18 mouse cellular contexts compared by ENCODE assay signal in genomic region chr9:96738563-96739355, GRCm38 (mm10). TPM values are rescaled to one million over a fixed set of nuclear protein-coding genes. Genes with fewer than 3 reads are reported as not detected.
DNase-seq lines count a peak whose midpoint lies in the region; ATAC-seq lines count a peak whose summit lies in the region.
"Had no signal": no experiment of that assay in that cellular context is flagged by ENCODE, and none has a peak within 500 bp of the region (broad histone marks: within the 10 kb centered on the region; RNA-seq: fewer than 3 reads in every experiment).

No protein-coding gene starts in this region.

- intact Hi-C loops in heart, postnatal 10 days (cut with DNase I) = no loop called here

- H3K36me3 ChIP-seq in heart, embryonic 10.5 days = no peaks in the 10 kb centered on the region
- no peaks in the 10 kb centered on the region for H3K36me3 ChIP-seq in heart, embryonic 14.5 days (ENCODE audit: control insufficient read depth, insufficient read depth, low read length)
- H3K36me3 ChIP-seq: embryonic facial prominence, embryonic 12.5 days; forebrain, embryonic 15.5 days; G1E; hindbrain, embryonic 15.5 days had no signal

- DNase-seq in heart, embryonic 10.5 days (ENCODE audit: low spot score) = no peak
- DNase-seq in heart, postnatal 10 days = no peak
- no peak for DNase-seq in heart, adult 18-20 months
- peak; percentile 39 for DNase-seq in A20 (ENCODE audit: low read depth, low spot score)
- no peak for DNase-seq in left cerebral cortex, adult 18-20 months (ENCODE audit: low spot score in 2 of 2)
- DNase-seq: adrenal gland, postnatal 10 days; cerebellum, adult 11-12 months; cerebellum, adult 9-10 months; cerebellum, postnatal 25 days; gastrocnemius, postnatal 10 days; kidney, adult 8-10 months had no signal

- no peak overlapping the region for H3K9ac ChIP-seq in heart, embryonic 14.5 days (ENCODE audit: low read length)
- H3K9ac ChIP-seq: embryonic facial prominence, embryonic 12.5 days; forebrain, embryonic 15.5 days; hindbrain, embryonic 15.5 days had no signal

- H3K4me3 ChIP-seq in heart, embryonic 10.5 days = no peak overlapping the region
- no peak overlapping the region for H3K4me3 ChIP-seq in heart, embryonic 14.5 days (ENCODE audit: control insufficient read depth in 1 of 2, insufficient read depth in 1 of 2, low read depth in 1 of 2, low read length in 2 of 2)
- no peak overlapping the region for H3K4me3 ChIP-seq in brown adipose tissue, adult 24 weeks (ENCODE audit: insufficient read depth, low read depth, low read length)
- H3K4me3 ChIP-seq: embryonic facial prominence, embryonic 12.5 days; forebrain, embryonic 15.5 days; hindbrain, embryonic 15.5 days had no signal

- H3K4me2 ChIP-seq in heart, embryonic 14.5 days (ENCODE audit: low read length) = no peak overlapping the region
- H3K4me2 ChIP-seq: embryonic facial prominence, embryonic 12.5 days; forebrain, embryonic 15.5 days; hindbrain, embryonic 15.5 days had no signal

- peaks cover 43% of the 10 kb centered on the region for H3K4me1 ChIP-seq in heart, embryonic 10.5 days
- H3K4me1 ChIP-seq in heart, embryonic 14.5 days (ENCODE audit: control insufficient read depth in 2 of 2, insufficient read depth in 2 of 2, low read length in 2 of 2) = peaks cover 32 to 53% of the 10 kb centered on the region in 2 experiments
- H3K4me1 ChIP-seq in brown adipose tissue, adult 24 weeks (ENCODE audit: control insufficient read depth, insufficient read depth, insufficient read length, low read length) = peaks cover 7% of the 10 kb centered on the region

- H3K9me3 ChIP-seq in heart, embryonic 10.5 days = no peaks in the 10 kb centered on the region
- peaks cover 2% of the 10 kb centered on the region; the same call in 1 of the 2 replicates for H3K9me3 ChIP-seq in heart, embryonic 14.5 days (ENCODE audit: control insufficient read depth, low read length)
- H3K9me3 ChIP-seq: embryonic facial prominence, embryonic 12.5 days; forebrain, embryonic 15.5 days; G1E; hindbrain, embryonic 15.5 days had no signal

- H3K27me3 ChIP-seq in heart, embryonic 10.5 days (ENCODE audit: insufficient read depth, poor library complexity, severe bottlenecking) = no peaks in the 10 kb centered on the region
- no peaks in the 10 kb centered on the region for H3K27me3 ChIP-seq in heart, embryonic 14.5 days (ENCODE audit: control insufficient read depth, insufficient read depth, low read length)
- H3K27me3 ChIP-seq: embryonic facial prominence, embryonic 12.5 days; forebrain, embryonic 15.5 days; hindbrain, embryonic 15.5 days had no signal

- WGBS in heart, embryonic 10.5 days = 83% methylated on average over 13 of the region's 13 CpGs
- WGBS in heart, embryonic 14.5 days = 74% methylated on average over 13 of the region's 13 CpGs

- peak overlapping the region; percentile 85; the same call in 1 of the 2 replicates for H3K27ac ChIP-seq in heart, embryonic 10.5 days
- peak overlapping the region; percentile 99 for H3K27ac ChIP-seq in heart, embryonic 14.5 days (replicated peaks in 1 of 2; ENCODE audit: control insufficient read depth in 1 of 2, insufficient read depth in 1 of 2, low read depth in 2 of 2, low read length in 2 of 2)
- peak overlapping the region; percentile 99; the same call in 1 of the 2 replicates for H3K27ac ChIP-seq in brown adipose tissue, adult 24 weeks (replicated peaks; ENCODE audit: low read depth, low read length)
- H3K27ac ChIP-seq: embryonic facial prominence, embryonic 12.5 days; forebrain, embryonic 15.5 days; hindbrain, embryonic 15.5 days had no signal

- ATAC-seq in heart, embryonic 14.5 days (ENCODE audit: insufficient number of reproducible peaks, insufficient read depth, low FRiP score, low read depth) = no peak
- ATAC-seq: forebrain, embryonic 15.5 days; intestine, embryonic 16.5 days had no signal

RNA-seq across cellular contexts. Expression of gene Zbtb38, which starts 13.9 kb away (rescaled TPM):
- polyA plus RNA-seq in heart, embryonic 10.5 days (2016; fragmentation: Nextera tagmentation; extraction: Ambion mirVana) = 13.4 and 24.5 TPM in 2 replicates
- 10 to 100 TPM; 30.2 to 37.0 TPM for total RNA-seq in heart, postnatal 10 days (2021)
- polyA plus RNA-seq in heart, embryonic 14.5 days (2014; fragmentation: Nextera tagmentation; extraction: Ambion mirVana) = 32.9 and 34.2 TPM in 2 replicates
- total RNA-seq in heart, adult 18-20 months (2021) = 10 to 100 TPM; 34.7 to 42.9 TPM
- polyA plus RNA-seq in brown adipose tissue, adult 24 weeks (2012; ENCODE audit: insufficient read depth, insufficient read length, missing spikeins) = 16.8 and 18.7 TPM in 2 replicates
- 10 to 100 TPM; 65.0 to 70.1 TPM for total RNA-seq in left cerebral cortex, adult 18-20 months (2021)
